Mouse (Mus musculus): ENCODE measurements around the gene Galr3.

Galr3 gene

GRCm38 (mm10) chr15:79062376-79063159 is 20.9 kb downstream of the Galr3 start, which contains the start of gene Ankrd54:
TSS of gene Ankrd54 (minus strand) at chr15:79062893.
- ChIA-PET POLR2A (interaction anchor here (0.5 to 4.8 kb wide), 53 partner anchors 9 to 1875 kb away, joined by 3 to 28 read pairs (median 4); partner anchors contain the start of genes Eif3l (in 2 of the 4), H1f0 (in 2 of the 4), Ddx17 (in 1 of the 4) and Micall1 (in 1 of the 4)), CTCF (interaction anchor here (0.5 to 2.6 kb wide), 24 partner anchors 9 to 1196 kb away, joined by 3 to 33 read pairs (median 4); partner anchors contain the start of genes Eif3l (in 1 of the 4) and Pdxp (in 1 of the 4))

DNA sequence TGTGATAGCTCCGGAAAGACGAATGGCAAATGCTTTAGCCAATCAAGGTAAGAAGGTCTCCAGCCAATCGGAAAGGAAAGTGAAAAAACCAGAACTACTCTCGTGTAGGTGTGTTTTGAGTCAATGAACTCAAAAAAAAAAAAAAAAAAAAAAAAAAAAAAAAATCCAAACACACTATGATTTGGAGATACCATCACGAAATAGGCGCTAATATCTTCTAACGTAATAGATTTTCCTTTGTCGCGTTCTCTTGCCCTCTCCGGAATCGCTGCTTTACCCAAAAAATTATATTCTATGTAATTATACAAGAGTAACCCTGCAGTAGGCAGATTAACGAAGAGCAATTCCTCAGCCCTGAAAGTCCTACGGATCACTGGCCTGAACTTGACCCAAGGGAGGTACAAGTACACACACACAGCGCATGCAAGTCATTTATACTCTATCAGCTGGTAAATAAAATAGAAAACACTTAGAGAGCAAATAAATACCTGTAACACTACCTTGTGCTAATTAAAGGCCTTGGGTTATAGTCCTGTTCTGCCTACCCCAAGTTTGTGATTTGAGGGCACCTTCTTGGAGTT is 21.6 kb downstream of the Galr3 start:
- CTCF ChIA-PET = interaction anchor here (0.5 to 2.6 kb wide), 22 partner anchors 8 to 1196 kb away, joined by 3 to 33 read pairs (median 4); partner anchors contain the start of genes Eif3l (in 1 of the 4) and Pdxp (in 1 of the 4)
- POLR2A ChIA-PET = interaction anchor here (0.5 to 4.8 kb wide), 53 partner anchors 8 to 1875 kb away, joined by 3 to 28 read pairs (median 4); partner anchors contain the start of genes Eif3l (in 2 of the 4), H1f0 (in 2 of the 4), Ddx17 (in 1 of the 4) and Micall1 (in 1 of the 4)

DNA sequence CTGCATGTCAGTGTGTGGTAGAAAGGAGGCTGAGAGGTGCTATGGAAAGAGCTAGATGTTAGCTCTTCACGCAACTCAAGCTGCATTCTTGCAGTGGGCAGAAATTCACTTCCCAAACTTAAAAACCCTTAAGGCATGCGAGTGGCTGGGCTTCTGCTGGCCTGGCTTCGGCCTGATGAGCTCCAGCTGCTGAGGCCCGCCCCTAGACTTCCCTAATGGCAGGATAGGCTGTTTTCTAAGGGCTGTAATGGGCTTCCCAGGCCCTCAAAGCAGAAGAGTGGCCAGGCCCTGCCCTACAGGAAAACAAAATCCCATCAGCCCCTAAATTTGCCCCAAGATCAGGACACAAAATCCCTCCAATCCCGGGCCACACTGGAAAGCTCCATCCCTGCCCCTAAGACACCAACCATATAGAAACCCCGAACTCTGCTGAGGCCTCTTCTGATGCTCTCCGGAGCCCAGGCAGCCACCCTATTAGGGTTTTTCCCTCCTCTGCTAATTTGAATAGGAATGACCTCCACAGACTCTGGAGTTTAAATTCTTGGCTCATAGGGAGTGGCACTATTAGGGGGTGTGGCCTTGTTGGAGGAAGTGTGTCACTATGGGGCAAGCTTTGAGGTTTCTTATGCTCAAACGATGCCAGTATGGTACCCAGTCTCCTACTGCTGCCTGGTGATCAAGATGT is 23.5 kb downstream of the Galr3 start:
- ChIA-PET POLR2A (interaction anchor here in 3 of 4 experiments (0.7 to 4.8 kb wide), 18 partner anchors 9 to 150 kb away, joined by 3 to 23 read pairs (median 4); partner anchors contain the start of genes Eif3l (in 2 of the 3) and H1f0 (in 1 of the 3)), CTCF (interaction anchor here in 3 of 4 experiments (0.7 to 2.4 kb wide), 3 partner anchors 26 to 171 kb away, joined by 3 to 11 read pairs (median 3); no protein-coding TSS in a partner anchor)

DNA sequence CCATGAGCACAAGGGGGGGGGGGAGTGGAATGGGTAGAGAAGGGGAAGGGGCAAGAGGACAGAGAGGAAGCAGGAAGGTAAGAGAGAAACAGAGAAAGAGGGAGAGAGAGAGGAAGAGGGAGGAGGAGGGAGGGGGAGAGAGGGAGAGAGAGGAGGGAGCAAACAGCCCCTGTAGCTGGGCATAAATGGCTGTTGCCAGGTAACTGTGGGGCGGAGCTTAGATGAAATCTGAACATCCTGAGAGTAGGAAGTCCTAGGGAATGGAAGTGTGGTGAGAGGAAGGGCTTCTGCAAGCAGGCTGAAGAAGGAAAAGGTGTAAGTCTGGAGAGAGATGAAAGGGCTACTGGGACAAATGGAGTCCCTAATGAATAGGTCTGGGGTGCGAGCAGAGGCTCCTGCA is 24.6 kb downstream of the Galr3 start:
- POLR2A ChIA-PET = interaction anchor here in 3 of 4 experiments (0.8 to 4.8 kb wide), 8 partner anchors 8 to 151 kb away, joined by 3 to 20 read pairs (median 8); partner anchors contain the start of genes Eif3l (in 2 of the 3) and H1f0 (in 1 of the 3)

DNA sequence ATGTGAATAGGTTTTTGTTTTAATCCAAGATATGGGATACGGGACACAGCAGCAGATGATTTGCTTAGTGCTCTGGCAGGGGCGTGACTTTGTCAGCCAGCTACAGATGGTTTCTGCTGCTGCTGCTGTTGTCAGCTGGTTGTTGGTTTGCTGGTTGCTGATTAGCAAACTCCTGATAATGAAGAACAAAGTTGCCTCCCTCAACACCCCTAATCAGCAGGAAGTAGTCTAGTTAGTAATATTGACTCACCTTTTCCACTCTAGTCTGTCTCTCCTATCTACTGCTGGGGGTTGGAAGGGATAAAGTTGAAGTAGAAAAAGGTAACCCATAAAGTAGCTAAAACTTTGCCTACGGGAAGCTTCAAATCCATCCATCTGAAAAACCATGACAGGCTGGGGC is 25.9 kb downstream of the Galr3 start:
- POLR2A ChIA-PET = interaction anchor here in 2 of 4 experiments (0.6 to 2.6 kb wide), 7 partner anchors 13 to 603 kb away, joined by 3 to 17 read pairs (median 3); partner anchors contain the start of gene Tomm22 (in 1 of the 2)
- CTCF ChIA-PET = interaction anchor here in 3 of 4 experiments (0.9 to 2.3 kb wide), 5 partner anchors 18 to 152 kb away, joined by 3 to 8 read pairs (median 3); no protein-coding TSS in a partner anchor

More for the DNA sequence above, 24.6 kb downstream of the Galr3 start:
- CTCF ChIA-PET = interaction anchor here in 2 of 4 experiments (0.5 to 2.4 kb wide), 4 partner anchors 27 to 742 kb away, joined by 3 to 11 read pairs (median 5); no protein-coding TSS in a partner anchor

GRCm38 (mm10) chr15:79068416-79068815 is 26.7 kb downstream of the Galr3 start:
- POLR2A ChIA-PET = interaction anchor here in 2 of 4 experiments (0.6 to 2.6 kb wide), 7 partner anchors 14 to 602 kb away, joined by 3 to 17 read pairs (median 3); partner anchors contain the start of gene Tomm22 (in 1 of the 2)
- CTCF ChIA-PET = interaction anchor here in 3 of 4 experiments (0.6 to 2.3 kb wide), 6 partner anchors 19 to 164 kb away, joined by 3 to 8 read pairs (median 4); no protein-coding TSS in a partner anchor

DNA sequence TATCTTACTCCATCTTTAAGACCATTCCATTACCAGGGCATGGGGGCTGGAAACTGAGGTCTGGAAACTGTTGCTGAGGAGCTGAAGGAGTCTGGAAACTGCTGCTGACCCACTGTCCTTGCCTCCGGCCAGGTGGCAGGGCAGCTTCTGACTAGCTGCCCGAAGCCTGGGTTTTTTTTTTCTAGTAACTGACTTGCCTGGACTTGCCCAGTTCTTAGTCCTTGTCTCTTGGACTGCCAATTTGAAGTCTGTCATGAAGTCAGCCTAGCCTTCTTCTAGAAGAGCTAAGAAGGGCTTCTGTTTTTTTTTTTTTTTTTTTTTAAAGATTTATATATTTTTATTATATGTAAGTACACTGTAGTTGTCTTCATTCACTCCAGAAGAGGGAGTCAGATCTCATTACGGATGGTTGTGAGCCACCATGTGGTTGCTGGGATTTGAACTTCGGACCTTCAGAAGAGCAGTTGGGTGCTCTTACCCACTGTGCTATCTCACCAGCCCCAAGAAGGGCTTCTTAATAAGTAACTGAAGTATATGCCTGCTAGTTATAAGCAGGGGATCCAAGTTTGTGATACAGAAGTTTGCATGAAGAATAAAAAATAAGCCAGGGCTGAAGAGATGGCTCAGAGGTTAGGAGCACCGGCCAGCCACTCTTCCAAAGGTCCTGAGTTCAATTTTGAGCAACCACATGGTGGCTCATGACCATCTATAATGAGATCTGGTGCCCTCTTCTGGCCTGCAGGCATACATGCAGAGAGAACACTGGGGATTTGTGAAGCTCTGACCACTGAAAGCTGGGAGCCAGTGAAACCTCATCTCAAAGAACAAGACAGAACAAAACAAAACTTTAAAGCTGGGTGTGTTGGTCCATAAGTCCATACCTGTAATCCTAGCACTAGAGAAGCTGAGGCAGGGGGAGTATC is 29.7 kb downstream of the Galr3 start:
- CTCF ChIA-PET = interaction anchor here (0.5 to 2.6 kb wide), 52 partner anchors 9 to 1051 kb away, joined by 3 to 54 read pairs (median 4); partner anchors contain the start of genes 1700088E04Rik (in 2 of the 4), Ankrd54 (in 2 of the 4), Galr3 (in 1 of the 4) and Lgals1 (in 1 of the 4)
- POLR2A ChIA-PET = interaction anchor here (0.5 to 2.0 kb wide), 19 partner anchors 9 to 487 kb away, joined by 3 to 12 read pairs (median 4); partner anchors contain the start of genes 1700088E04Rik (in 1 of the 4), Ankrd54 (in 1 of the 4), H1f0 (in 1 of the 4) and Polr2f (in 1 of the 4)

- CTCF ChIA-PET = interaction anchor here in 3 of 4 experiments (0.5 to 1.6 kb wide), 5 partner anchors 11 to 427 kb away, joined by 3 to 6 read pairs (median 5); partner anchors contain the start of gene Ankrd54 (in 1 of the 3)
- POLR2A ChIA-PET = interaction anchor here in 3 of 4 experiments (0.6 to 2.9 kb wide), 11 partner anchors 8 to 1127 kb away, joined by 3 to 28 read pairs (median 5); partner anchors contain the start of genes Ankrd54 (in 2 of the 3) and Micall1 (in 1 of the 3)
Measured at GRCm38 (mm10) chr15:79073752-79074151, 32.1 kb downstream of the Galr3 start.

- POLR2A ChIA-PET = interaction anchor here (0.6 to 2.9 kb wide), 20 partner anchors 9 to 1128 kb away, joined by 3 to 28 read pairs (median 4); partner anchors contain the start of genes Ankrd54 (in 2 of the 4) and Micall1 (in 2 of the 4)
Measured at GRCm38 (mm10) chr15:79074446-79074845, 32.8 kb downstream of the Galr3 start.

DNA sequence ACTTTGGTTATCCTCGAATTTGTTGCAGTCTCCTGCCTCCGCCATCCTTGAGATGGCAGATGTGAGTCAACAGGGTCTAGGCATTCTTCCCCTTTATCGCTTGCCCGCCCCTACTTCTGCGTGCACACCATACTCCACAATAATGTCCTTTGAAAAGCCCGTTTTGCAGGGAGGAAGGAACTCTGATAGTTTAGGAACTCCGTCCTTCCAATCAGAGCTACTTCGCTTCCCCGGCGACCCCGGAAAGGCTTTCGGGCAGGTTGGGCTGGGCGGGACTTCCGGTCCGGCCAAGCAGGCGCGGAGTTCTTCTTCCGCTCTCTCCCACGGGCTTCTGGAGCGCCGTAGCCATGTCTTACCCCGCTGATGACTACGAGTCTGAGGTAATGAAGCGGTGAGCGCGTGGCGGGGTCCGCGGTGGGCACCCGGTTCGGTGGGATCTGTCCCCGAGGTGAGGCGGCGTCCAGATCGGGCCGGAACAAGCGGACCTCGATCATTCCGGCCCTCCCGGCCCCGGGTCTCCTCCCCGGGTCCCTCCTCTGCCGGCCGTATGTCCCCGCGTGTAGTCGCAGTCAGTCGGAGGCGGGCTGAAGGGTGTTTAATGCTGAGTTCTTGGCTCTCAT is 33.3 kb downstream of the Galr3 start, which contains the start of gene Eif3l:
Gene Eif3l, plus strand, starts transcription at position 267 of the 620 bp plus-strand sequence.
- ChIA-PET CTCF (interaction anchor here in 1 of 4 experiments (1.0 to 1.6 kb wide), 5 partner anchors 12 to 172 kb away, joined by 3 to 6 read pairs (median 4); partner anchors contain the start of genes Ankrd54 and Pdxp), POLR2A (interaction anchor here (0.6 to 2.9 kb wide), 16 partner anchors 10 to 92 kb away, joined by 3 to 28 read pairs (median 4); partner anchors contain the start of genes Ankrd54 (in 2 of the 4) and Micall1 (in 1 of the 4))

More at GRCm38 (mm10) chr15:79074446-79074845, 32.8 kb downstream of the Galr3 start:
- CTCF ChIA-PET = interaction anchor here in 2 of 4 experiments (0.5 to 1.6 kb wide), 7 partner anchors 11 to 171 kb away, joined by 3 to 6 read pairs (median 4); partner anchors contain the start of genes Ankrd54 (in 1 of the 2) and Pdxp (in 1 of the 2)

GRCm38 (mm10) chr15:79075658-79076365 is 34.1 kb downstream of the Galr3 start:
- CTCF ChIA-PET = no interaction called here
- POLR2A ChIA-PET = interaction anchor here in 3 of 4 experiments (0.6 to 4.2 kb wide), 7 partner anchors 10 to 444 kb away, joined by 3 to 21 read pairs (median 4); partner anchors contain the start of gene Ankrd54 (in 1 of the 3)

DNA sequence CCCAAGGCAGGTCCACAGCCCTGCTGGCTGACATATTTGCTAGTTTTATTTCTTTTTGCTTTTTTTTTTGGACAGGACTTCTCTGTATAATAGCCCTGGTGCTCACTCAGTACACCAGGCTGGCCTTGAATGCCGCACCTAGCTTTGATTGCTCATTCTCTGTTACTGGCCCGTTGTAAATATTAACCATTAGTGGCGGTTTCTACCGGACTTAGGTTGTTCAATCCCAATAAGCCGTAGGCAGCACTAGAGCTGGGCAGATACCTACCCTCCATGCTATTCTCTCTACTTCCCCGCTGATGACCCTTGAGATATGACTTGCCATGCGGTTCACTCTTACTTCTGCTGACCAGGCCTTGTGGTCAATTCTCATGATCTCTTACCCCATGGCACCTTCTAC is 37.9 kb downstream of the Galr3 start:
- POLR2A ChIA-PET = interaction anchor here in 3 of 4 experiments (0.6 to 4.2 kb wide), 7 partner anchors 9 to 283 kb away, joined by 3 to 21 read pairs (median 4); no protein-coding TSS in a partner anchor
- CTCF ChIA-PET = interaction anchor here in 2 of 4 experiments (0.6 to 1.6 kb wide), 2 partner anchors 17 to 49 kb away, joined by 5 to 7 read pairs; partner anchors contain the start of gene Ankrd54 (in 1 of the 2)

- ChIA-PET POLR2A (interaction anchor here in 1 of 4 experiments (0.9 to 1.6 kb wide), 2 partner anchors 13 to 16 kb away, joined by 3 to 4 read pairs; partner anchors contain the start of gene Micall1), CTCF (interaction anchor here in 1 of 4 experiments (1.4 kb wide), 1 partner anchor 48 kb away, joined by 5 read pairs; the partner anchor contains the start of genes 1700088E04Rik and Polr2f)
Measured at GRCm38 (mm10) chr15:79092284-79092683, 50.6 kb downstream of the Galr3 start.

Measured in embryonic stem cell, embryonic (primary cell).